Mouse (Mus musculus) thymus, adult 2 months (tissue): ENCODE results near the gene Tmem255b.

Source experiments
- CTCF ChIP-seq: fragments of 200-500 bp; IDR thresholded peaks from 2 replicates; pipeline ENCODE4 v1.5.1; 2012; ENCODE audit warnings: mild to moderate bottlenecking, control low read depth, low read length, moderate library complexity, borderline replicate concordance; ENCODE audit not compliant: control insufficient read depth, poor library complexity, insufficient read depth; ENCODE audit errors: extremely low read depth
- POLR2A ChIP-seq: fragments of 200-500 bp; IDR thresholded peaks from 2 replicates; pipeline ENCODE4 v1.6.1; 2012; ENCODE audit warnings: mild to moderate bottlenecking, low read length, control low read depth, moderate library complexity; ENCODE audit not compliant: control insufficient read depth, poor library complexity, insufficient read depth; ENCODE audit errors: extremely low read depth

DNA sequence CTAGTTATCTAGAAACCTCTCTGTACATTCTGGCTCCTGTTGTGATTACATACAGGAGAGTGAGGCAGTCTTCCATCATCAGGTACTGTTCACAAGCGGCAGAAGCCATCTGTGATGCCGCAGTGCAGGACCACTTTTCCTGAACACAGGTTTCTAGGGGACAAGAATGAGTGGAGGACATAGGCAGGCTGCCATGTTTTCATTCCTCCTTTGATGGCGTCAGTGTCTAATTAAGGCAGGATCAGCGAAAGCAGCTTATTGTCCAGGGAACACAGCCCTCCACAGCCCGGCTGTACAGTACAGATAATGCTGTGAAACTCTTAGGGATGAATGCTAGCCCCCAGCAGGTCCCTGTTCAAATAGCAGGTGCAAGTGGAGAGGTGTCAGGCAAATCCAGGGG lies 29.0 kb upstream of the Tmem255b start:
- TF ChIP-seq POLR2A (no peak), CTCF (no peak)
